Mouse (Mus musculus): ENCODE results near the gene Magi1. TPM values are rescaled to one million over a fixed set of nuclear protein-coding genes. Genes with fewer than 3 reads are reported as not detected.
"Not testable (repeated sequence)": the region's sequence is repeated elsewhere in the genome, so short reads cannot be mapped to it uniquely, and the experiment has no call there.

The Magi1 gene
- total and polyA plus RNA-seq, 2 experiments from 2014 or later, result 16.4 to 53.0 TPM

- Histone ChIP-seq H3K4me2 (ENCODE audit: low read depth) (no peak overlapping the region), H3K9ac (no peak overlapping the region), H3K36me3 (ENCODE audit: insufficient read depth) (no peaks in the 10 kb centered on the region), H3K9me3 (ENCODE audit: low read length) (no peaks in the 10 kb centered on the region), H3K4me3 (ENCODE audit: low read depth, low read length) (no peak overlapping the region), H3K27ac (ENCODE audit: low read depth, low read length) (no peak overlapping the region), H3K4me1 (ENCODE audit: insufficient read depth) (peaks cover 3% of the 10 kb centered on the region), H3K27me3 (ENCODE audit: insufficient read depth, low read length) (no peaks in the 10 kb centered on the region)
- no peak for ATAC-seq
- DNase-seq, result no peak
- TF ChIP-seq CTCF (IDR thresholded peaks at IDR 0.05; ENCODE audit: low read depth), result no peak
- 38% methylated on average over 4 of the region's 4 CpGs for WGBS
Observed at GRCm38 (mm10) chr6:94008577-94008976, 275.1 kb downstream of the Magi1 start.

DNA sequence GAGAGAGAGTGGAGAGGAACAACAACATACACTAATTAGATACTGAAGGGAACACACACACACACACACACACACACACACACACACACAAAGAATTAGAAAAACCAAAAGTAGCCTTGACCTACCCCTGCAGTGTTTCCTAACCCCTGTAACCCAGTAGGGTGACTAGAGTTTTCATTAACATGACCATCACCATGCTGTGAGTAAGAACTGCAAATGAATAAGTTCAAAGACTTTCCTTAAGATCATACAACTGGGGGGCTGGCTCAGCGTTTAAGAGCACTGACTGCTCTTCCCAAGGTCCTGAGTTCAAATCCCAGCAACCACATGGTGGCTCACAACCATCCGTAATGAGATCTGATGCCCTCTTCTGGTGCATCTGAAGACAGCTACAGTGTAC lies 280.1 kb downstream of the Magi1 start:
- H3K36me3 ChIP-seq (ENCODE audit: insufficient read depth); H3K9me3 ChIP-seq (ENCODE audit: low read length); H3K4me2 ChIP-seq (ENCODE audit: low read depth); DNase-seq; H3K9ac ChIP-seq; H3K27me3 ChIP-seq (ENCODE audit: insufficient read depth, low read length); H3K4me3 ChIP-seq (ENCODE audit: low read depth, low read length); ATAC-seq; H3K27ac ChIP-seq (ENCODE audit: low read depth, low read length); H3K4me1 ChIP-seq (ENCODE audit: insufficient read depth): not testable (repeated sequence)
- 59% methylated on average over 2 of the region's 2 CpGs for WGBS

DNA sequence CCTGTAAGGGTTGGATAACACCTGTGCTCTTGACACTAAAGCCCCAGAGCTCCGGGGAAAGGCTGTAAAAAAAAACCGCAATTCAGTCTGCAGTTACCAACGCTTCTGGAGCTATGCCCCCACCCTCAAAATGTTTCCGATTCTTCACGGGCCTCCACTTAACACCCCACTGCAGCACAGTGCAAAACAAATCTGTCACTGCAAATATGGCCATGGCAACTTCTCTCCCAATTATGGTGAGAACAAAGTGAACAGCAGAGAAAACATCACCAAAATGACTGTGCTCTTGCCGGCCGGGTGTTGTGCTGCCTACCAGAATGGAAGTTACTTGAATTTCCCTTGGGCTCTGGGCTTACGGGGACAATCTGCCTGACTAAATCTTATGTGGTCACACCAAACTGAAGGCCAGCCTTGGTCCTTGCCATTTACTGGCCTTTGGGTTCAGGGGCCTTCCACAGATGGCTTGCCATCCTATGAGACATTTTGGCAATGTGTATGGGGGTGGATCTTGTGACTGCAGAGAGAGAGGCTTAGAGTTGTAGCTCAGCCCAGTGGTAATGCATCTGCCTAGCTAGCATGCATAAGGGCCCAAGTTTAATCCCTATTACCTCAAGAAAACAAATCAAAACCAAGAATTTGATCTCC lies 286.8 kb downstream of the Magi1 start:
- no peaks in the 10 kb centered on the region for H3K27me3 ChIP-seq (ENCODE audit: insufficient read depth, low read length)
- peak; percentile 56 for DNase-seq
- peak; percentile 73 for ATAC-seq
- no peaks in the 10 kb centered on the region for H3K36me3 ChIP-seq (ENCODE audit: insufficient read depth)
- no peaks in the 10 kb centered on the region for H3K4me1 ChIP-seq (ENCODE audit: insufficient read depth)
- H3K9ac ChIP-seq, result no peak overlapping the region
- no peak overlapping the region for H3K4me3 ChIP-seq (ENCODE audit: low read depth, low read length)
- H3K9me3 ChIP-seq (ENCODE audit: low read length), result no peaks in the 10 kb centered on the region
- no peak for TF ChIP-seq CTCF (IDR thresholded peaks at IDR 0.05; ENCODE audit: low read depth)
- no peak overlapping the region for H3K27ac ChIP-seq (ENCODE audit: low read depth, low read length)
- WGBS, result 53% methylated on average over 8 of the region's 8 CpGs
- no peak overlapping the region for H3K4me2 ChIP-seq (ENCODE audit: low read depth)

- Histone ChIP-seq H3K9me3 (ENCODE audit: low read length) (no peaks in the 10 kb centered on the region), H3K4me2 (ENCODE audit: low read depth) (no peak overlapping the region), H3K27ac (ENCODE audit: low read depth, low read length) (no peak overlapping the region), H3K4me1 (ENCODE audit: insufficient read depth) (no peaks in the 10 kb centered on the region), H3K4me3 (ENCODE audit: low read depth, low read length) (no peak overlapping the region), H3K27me3 (ENCODE audit: insufficient read depth, low read length) (no peaks in the 10 kb centered on the region), H3K9ac (no peak overlapping the region), H3K36me3 (ENCODE audit: insufficient read depth) (no peaks in the 10 kb centered on the region)
- 36% methylated on average over 3 of the region's 3 CpGs for WGBS
- DNase-seq (no peak), ATAC-seq (no peak)
- TF ChIP-seq CTCF (IDR thresholded peaks at IDR 0.05; ENCODE audit: low read depth), result no peak
Observed at GRCm38 (mm10) chr6:93987561-93987960, 296.2 kb downstream of the Magi1 start.

GRCm38 (mm10) chr6:93985111-93985510 lies 298.6 kb downstream of the Magi1 start:
- H3K4me2 ChIP-seq (ENCODE audit: low read depth), result no peak overlapping the region
- TF ChIP-seq CTCF (IDR thresholded peaks at IDR 0.05; ENCODE audit: low read depth), result peak; percentile 70
- no peaks in the 10 kb centered on the region for H3K27me3 ChIP-seq (ENCODE audit: insufficient read depth, low read length)
- H3K36me3 ChIP-seq (ENCODE audit: insufficient read depth), result no peaks in the 10 kb centered on the region
- no peaks in the 10 kb centered on the region for H3K9me3 ChIP-seq (ENCODE audit: low read length)
- DNase-seq (peak; percentile 35), ATAC-seq (no peak)
- no peak overlapping the region for H3K9ac ChIP-seq
- peaks cover 4% of the 10 kb centered on the region; the same call in 1 of the 2 replicates for H3K4me1 ChIP-seq (ENCODE audit: insufficient read depth)
- H3K27ac ChIP-seq (ENCODE audit: low read depth, low read length), result no peak overlapping the region
- H3K4me3 ChIP-seq (ENCODE audit: low read depth, low read length), result no peak overlapping the region
- 52% methylated on average over 9 of the region's 9 CpGs for WGBS

- Histone ChIP-seq H3K9ac (no peak overlapping the region), H3K4me2 (ENCODE audit: low read depth) (no peak overlapping the region), H3K27me3 (ENCODE audit: insufficient read depth, low read length) (no peaks in the 10 kb centered on the region), H3K4me3 (ENCODE audit: low read depth, low read length) (no peak overlapping the region), H3K4me1 (ENCODE audit: insufficient read depth) (peaks cover 4% of the 10 kb centered on the region; the same call in 1 of the 2 replicates), H3K36me3 (ENCODE audit: insufficient read depth) (no peaks in the 10 kb centered on the region), H3K9me3 (ENCODE audit: low read length) (no peaks in the 10 kb centered on the region), H3K27ac (ENCODE audit: low read depth, low read length) (no peak overlapping the region)
- 88% methylated on average over 3 of the region's 3 CpGs for WGBS
- ATAC-seq (no peak), DNase-seq (no peak)
- no peak for TF ChIP-seq CTCF (IDR thresholded peaks at IDR 0.05; ENCODE audit: low read depth)
Observed at GRCm38 (mm10) chr6:93983551-93983950, 300.2 kb downstream of the Magi1 start.

GRCm38 (mm10) chr6:93981211-93981610 lies 302.5 kb downstream of the Magi1 start:
- DNase-seq (no peak), ATAC-seq (no peak)
- Histone ChIP-seq H3K4me3 (ENCODE audit: low read depth, low read length) (no peak overlapping the region), H3K4me2 (ENCODE audit: low read depth) (no peak overlapping the region), H3K9me3 (ENCODE audit: low read length) (no peaks in the 10 kb centered on the region), H3K4me1 (ENCODE audit: insufficient read depth) (peaks cover 4% of the 10 kb centered on the region; the same call in 1 of the 2 replicates), H3K9ac (no peak overlapping the region), H3K27me3 (ENCODE audit: insufficient read depth, low read length) (no peaks in the 10 kb centered on the region), H3K36me3 (ENCODE audit: insufficient read depth) (no peaks in the 10 kb centered on the region), H3K27ac (ENCODE audit: low read depth, low read length) (no peak overlapping the region)
- whole genome bisulfite sequencing, result 42% methylated on average over 8 of the region's 8 CpGs
- no peak for TF ChIP-seq CTCF (IDR thresholded peaks at IDR 0.05; ENCODE audit: low read depth)

Measured in forebrain, postnatal 0 days (tissue).